Mouse (Mus musculus) liver, adult 2 months (tissue): Measurements from ENCODE around the gene Pex10.

ENCODE experiments used
- CTCF ChIP-seq: fragments of 200-500 bp; IDR thresholded peaks from 2 replicates; pipeline ENCODE4 v1.5.1; 2011; ENCODE audit warnings: low read depth, low read length, control low read depth
- POLR2A ChIP-seq: fragments of 200-500 bp; IDR thresholded peaks from 2 replicates; pipeline ENCODE4 v1.6.1; 2011; ENCODE audit warnings: low read length, control low read depth; ENCODE audit not compliant: insufficient read depth; ENCODE audit errors: extremely low read depth

GRCm38 (mm10) chr4:155075137-155075536 lies 8.3 kb downstream of the Pex10 start:
- TF ChIP-seq CTCF (no peak), POLR2A (no peak)
